Mouse (Mus musculus): ENCODE data around the gene Zfp526.

Zfp526 gene

GRCm38 (mm10) chr7:25221102-25221883 lies at the start of gene Zfp526:
Zfp526 (plus strand) TSS chr7:25221425.
- DNase-seq: peak; percentile 97

GRCm38 (mm10) chr7:25172669-25173068 lies 48.6 kb upstream of the Zfp526 start:
- DNase-seq: no peak

- no peak for DNase-seq
These were observed 46.9 kb upstream of the Zfp526 start for GRCm38 (mm10) chr7:25174343-25174742.

GRCm38 (mm10) chr7:25178317-25178716 lies 42.9 kb upstream of the Zfp526 start:
- no peak for DNase-seq

- DNase-seq: peak; percentile 6
These were observed 42.2 kb upstream of the Zfp526 start for GRCm38 (mm10) chr7:25178787-25179605.

- DNase-seq: peak; percentile 66
These were observed 41.5 kb upstream of the Zfp526 start, which contains the start of gene Pou2f2 for GRCm38 (mm10) chr7:25179606-25180161. Pou2f2 (minus strand) TSS chr7:25179726.

- no peak for DNase-seq
These were observed 40.7 kb upstream of the Zfp526 start for GRCm38 (mm10) chr7:25180512-25180911.

- DNase-seq: peak; percentile 27
These were observed 39.9 kb upstream of the Zfp526 start for GRCm38 (mm10) chr7:25181331-25181790.

- no peak for DNase-seq
These were observed 39.4 kb upstream of the Zfp526 start for GRCm38 (mm10) chr7:25181814-25182213.

GRCm38 (mm10) chr7:25184091-25184490 lies 37.1 kb upstream of the Zfp526 start:
- DNase-seq: no peak

- DNase-seq: peak; percentile 87
These were observed 33.3 kb upstream of the Zfp526 start for GRCm38 (mm10) chr7:25187662-25188650.

- no peak for DNase-seq
These were observed 30.4 kb upstream of the Zfp526 start for GRCm38 (mm10) chr7:25190806-25191205.

- no peak for DNase-seq
These were observed 29.1 kb upstream of the Zfp526 start for GRCm38 (mm10) chr7:25192110-25192509.

- no peak for DNase-seq
These were observed 26.1 kb upstream of the Zfp526 start for GRCm38 (mm10) chr7:25195148-25195547.

GRCm38 (mm10) chr7:25196107-25196506 lies 25.1 kb upstream of the Zfp526 start:
- DNase-seq: no peak

GRCm38 (mm10) chr7:25197384-25198018 lies 23.7 kb upstream of the Zfp526 start:
- peak; percentile 63 for DNase-seq

GRCm38 (mm10) chr7:25203624-25204023 lies 17.6 kb upstream of the Zfp526 start:
- DNase-seq: no peak

GRCm38 (mm10) chr7:25205355-25206093 lies 15.7 kb upstream of the Zfp526 start:
- DNase-seq: peak; percentile 33

- DNase-seq: peak; percentile 31
These were observed 15.0 kb upstream of the Zfp526 start for GRCm38 (mm10) chr7:25206094-25206830.

- DNase-seq: no peak
These were observed 12.0 kb upstream of the Zfp526 start for GRCm38 (mm10) chr7:25209161-25209622.
